Mouse (Mus musculus) v-Abl transformed pro-B cells (cell line): ENCODE measurements around the gene Hdac5.

Experiments used
- in situ Hi-C, 2 experiments: fragments of 400-800 bp; cut with MboI; formaldehyde crosslinking; loops; one replicate each; pipeline ENCODE4 v1.15.1; 2025; ENCODE audit not compliant: unreplicated experiment in 2 of 2

Hdac5 gene

DNA sequence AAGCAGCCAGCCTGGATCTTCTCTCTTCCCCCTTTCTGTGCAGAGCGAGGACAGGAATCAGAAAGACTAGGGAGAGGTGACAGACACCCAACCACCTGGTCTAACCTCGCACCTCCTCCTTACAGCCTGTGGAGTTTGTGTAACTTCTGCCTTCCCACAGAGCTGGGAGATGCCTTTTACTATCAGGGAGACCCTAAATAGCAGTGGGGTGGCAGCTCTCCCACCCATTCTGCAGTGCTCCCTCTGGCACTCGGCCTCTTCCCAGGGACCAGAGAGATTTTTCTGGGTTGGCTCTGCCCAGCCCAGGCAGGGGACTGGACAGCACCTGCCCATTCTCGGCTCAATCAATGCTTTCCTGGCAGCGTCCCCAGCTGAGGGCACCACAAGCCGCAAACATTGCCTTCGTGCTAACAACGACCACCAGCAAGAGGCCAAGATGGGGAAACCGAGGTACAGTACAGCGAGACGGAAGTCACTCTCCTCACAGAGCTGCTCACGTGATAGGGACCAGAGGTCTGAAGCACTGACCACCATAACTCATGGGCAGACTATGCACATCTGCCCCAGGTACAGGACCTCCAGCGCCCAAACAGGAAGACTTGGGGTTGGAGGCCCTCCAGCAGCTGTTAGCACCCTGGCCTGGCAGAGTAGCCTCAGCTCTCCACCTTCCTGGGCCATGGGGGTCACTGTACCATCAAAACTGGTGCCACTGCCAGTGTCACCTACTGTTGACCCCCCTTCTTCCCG is 10.5 kb downstream of the Hdac5 start:
- in situ Hi-C loops, result no loop called here

DNA sequence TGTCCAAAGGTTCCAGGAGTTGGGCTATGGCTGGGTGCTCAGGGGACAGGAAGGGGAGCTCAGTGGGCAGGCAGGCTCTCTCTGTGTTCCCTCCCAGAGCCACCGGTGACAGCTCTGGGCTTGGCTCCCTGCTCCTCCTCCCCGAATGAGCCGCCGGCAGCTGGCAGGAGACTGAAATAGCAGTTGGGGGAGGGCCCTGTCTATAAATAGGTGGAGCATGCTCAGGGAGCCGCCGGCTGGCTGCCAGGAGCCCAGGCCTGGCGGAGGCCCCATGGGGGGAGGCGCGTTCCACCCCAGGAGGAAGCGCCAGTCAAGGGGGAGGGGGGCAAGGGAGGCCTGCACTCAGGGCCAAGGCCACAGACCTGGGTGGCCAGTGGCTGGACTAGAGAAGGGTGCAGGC is 11.2 kb downstream of the Hdac5 start:
- in situ Hi-C loops, result no loop called here

DNA sequence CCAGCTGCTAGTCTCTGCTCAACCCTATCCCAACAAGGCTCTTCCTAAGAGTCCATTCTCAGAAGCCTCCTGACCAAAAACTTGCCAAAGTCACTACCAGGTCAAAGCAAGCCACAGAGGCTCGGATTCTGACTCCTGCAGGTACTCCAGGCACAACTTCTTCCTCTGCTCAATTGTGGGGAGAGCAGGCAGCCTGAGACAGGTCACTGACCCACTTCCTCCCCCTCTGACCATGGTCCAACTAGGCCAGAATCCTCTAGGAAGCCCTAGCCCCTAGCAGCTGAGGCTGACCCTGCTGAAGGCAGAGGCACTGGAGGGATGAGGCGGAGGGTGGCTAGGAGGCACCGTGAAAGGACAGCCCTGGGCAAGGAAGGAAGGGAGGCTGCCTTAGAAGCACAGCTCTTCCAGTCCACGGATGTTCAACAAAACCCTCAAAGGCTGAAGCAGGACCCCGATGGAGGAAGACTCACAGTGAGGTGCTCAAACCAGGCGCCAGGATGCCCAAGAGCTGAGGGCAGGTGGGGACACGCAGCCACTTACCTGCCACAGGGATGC is 12.0 kb downstream of the Hdac5 start:
- in situ Hi-C loops, result no loop called here

GRCm38 (mm10) chr11:102217396-102217795 is 12.6 kb downstream of the Hdac5 start:
- in situ Hi-C loops, result no loop called here

- in situ Hi-C loops, result no loop called here
These were observed 13.1 kb downstream of the Hdac5 start for GRCm38 (mm10) chr11:102216886-102217240.

- in situ Hi-C loops, result no loop called here
These were observed 13.7 kb downstream of the Hdac5 start for GRCm38 (mm10) chr11:102216056-102216885.

DNA sequence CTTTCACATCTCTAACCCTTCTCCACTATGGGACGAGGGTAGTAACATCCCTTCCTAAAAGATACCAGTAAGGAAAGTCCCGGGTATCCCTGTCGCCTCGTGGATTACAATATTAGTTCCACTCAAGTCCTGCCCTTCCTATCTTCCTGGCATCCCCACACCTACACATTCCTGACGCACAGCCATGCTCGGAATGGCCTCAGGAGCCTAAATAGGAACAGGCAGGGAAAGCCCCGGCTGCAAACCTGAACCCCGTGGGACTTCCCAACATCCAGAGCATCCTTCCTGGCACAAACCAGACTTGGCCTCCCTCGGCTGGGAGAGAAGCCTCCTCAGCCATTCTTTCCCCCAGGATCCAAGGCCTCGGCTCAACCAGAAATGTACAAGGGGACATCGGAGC is 14.5 kb downstream of the Hdac5 start:
- in situ Hi-C loops, result no loop called here

- in situ Hi-C loops, result no loop called here
These were observed 15.4 kb downstream of the Hdac5 start for GRCm38 (mm10) chr11:102214430-102215156.

GRCm38 (mm10) chr11:102211936-102212341 is 18.0 kb downstream of the Hdac5 start:
- in situ Hi-C loops, result no loop called here

DNA sequence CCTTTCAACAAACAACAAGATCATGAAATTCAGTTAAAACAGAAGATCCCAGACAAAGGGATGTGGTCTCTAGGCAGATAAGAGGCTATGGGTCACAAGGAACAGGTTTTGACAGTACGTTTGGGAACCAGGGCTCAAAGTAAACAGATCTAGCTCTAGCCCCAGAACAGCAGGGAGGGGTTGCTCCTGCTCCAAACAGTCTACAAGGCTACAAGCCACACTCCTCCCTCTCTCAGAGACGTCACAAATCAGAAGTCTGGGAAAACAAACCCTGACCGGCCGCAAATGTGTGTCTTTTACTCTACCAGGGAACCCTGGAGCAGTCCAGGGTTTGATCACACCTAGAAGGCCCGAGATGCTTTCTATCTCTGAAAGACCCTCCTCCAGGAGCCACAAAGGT is 19.0 kb downstream of the Hdac5 start:
- in situ Hi-C loops, result no loop called here

GRCm38 (mm10) chr11:102210185-102210584 is 19.8 kb downstream of the Hdac5 start:
- in situ Hi-C loops, result no loop called here

DNA sequence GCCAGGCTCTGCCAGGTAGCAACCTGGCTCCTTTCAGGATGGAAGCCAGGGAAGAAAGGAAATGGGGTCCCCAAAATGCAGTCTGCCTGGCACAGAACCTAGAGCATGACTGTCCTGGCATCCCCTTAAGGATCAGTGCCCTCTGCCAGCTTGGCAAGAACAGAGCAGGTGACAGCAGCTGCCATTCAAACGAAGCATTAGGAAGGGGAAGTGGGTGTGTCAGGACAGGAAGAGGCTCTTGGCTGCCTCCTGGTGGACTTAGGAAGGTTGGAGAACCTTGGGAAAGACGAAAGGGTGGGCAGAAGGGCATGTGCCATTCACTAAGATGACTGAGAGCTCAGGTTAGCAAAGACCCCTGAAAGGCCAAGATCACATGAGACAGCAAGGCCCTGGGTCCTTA is 20.2 kb downstream of the Hdac5 start:
- in situ Hi-C loops, result no loop called here

DNA sequence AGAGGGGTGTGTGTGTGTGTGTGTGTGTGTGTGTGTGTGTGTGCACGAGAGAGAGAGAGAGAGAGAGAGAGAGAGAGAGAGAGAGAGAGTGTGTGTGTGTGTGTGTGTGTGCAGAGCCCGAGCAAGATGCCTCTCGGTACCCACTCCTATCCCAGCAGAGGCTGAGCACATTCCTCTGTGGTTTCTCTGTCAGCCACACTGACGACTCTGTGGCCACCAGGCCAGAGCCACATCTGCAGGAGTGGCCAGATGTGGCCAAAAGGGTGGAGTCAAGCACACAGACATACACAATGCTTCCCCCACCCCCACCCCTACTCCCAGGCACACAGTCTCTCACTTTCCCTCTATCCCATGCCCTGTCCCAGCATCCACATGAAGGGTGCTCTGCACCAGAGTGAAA is 21.1 kb downstream of the Hdac5 start:
- in situ Hi-C loops, result no loop called here

DNA sequence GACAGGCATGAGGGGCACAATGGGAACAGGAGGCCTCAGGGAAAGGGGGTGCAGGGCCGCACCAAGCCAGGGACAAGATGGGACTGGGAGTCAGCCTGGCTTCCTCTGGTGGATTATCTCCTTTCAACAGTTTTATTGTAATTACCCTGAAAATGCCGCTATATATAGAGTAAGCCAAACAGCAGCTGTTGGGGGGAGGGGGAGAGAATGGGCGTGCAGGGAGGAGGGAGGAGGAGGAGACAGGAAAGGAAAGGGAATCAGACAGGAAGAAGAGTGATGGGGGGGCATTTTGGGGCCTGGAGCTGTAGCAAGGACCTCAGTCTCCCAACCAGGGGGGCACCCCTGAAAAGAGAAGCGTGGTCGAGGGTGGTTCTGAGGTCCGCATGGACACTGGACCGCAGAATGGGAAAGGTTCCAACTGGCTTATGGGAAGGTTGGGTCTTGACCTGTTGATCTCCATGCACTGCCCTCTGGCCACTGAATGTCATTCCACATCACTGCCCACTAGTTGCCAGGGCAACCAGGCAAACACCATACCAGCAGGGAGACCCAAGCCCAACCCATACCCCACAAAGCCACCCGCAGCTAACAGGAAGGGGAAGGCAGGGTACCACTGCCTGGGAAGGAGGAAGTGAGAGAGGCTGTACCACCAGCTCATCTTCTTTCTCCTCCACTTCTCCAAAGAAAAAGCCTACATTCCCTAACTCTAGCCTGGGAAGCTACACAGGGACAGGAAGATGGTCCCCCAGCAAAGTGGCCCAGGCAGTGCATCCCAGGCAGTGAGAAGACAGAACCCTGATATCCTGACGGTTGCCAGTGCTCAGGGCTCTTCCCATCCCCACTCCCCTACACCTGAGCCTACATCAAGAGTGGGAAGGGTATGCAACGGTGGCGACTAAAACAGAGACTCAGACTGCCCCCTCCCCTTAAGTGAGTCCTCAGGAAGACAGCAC is 21.9 kb downstream of the Hdac5 start:
- in situ Hi-C loops, result no loop called here

- in situ Hi-C loops, result no loop called here
These were observed 23.5 kb downstream of the Hdac5 start for GRCm38 (mm10) chr11:102206481-102206880.

- in situ Hi-C loops, result no loop called here
These were observed 28.6 kb downstream of the Hdac5 start for GRCm38 (mm10) chr11:102201408-102201821.

DNA sequence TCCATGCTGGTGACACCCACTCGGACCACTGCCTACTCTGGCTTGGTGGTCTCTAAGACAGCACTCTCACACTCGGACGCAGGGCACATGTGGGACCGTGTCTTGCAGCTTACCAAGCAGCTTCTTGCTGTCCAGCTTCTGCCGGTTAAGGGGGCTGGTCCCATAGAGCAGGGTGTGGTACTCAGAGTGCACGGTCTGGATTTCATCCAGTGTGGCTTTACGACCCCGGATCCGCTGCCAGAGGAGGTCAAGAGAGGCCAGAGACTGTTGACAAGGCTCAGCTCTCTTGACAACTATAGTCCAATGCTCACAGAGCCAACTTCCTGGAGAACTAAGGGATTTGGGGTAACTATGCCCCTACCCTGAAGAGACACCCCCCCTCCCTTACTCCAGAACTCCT is 30.1 kb downstream of the Hdac5 start:
- in situ Hi-C loops, result no loop called here

GRCm38 (mm10) chr11:102198245-102198644 is 31.7 kb downstream of the Hdac5 start:
- in situ Hi-C loops, result no loop called here

GRCm38 (mm10) chr11:102196018-102196797 is 33.8 kb downstream of the Hdac5 start:
- in situ Hi-C loops, result no loop called here
